Comparison of ENCODE assay signal across 11 mouse cellular contexts in genomic region chr11:72435694-72436045, GRCm38 (mm10). TPM values are rescaled to one million over a fixed set of nuclear protein-coding genes. Genes with fewer than 3 reads are reported as not detected.
A peak's percentile ranks its signal among the peaks of the same experiment; 100 is the strongest.
DNase-seq lines count a peak whose midpoint lies in the region; ATAC-seq lines count a peak whose summit lies in the region.
"Had no signal": no experiment of that assay in that cellular context is flagged by ENCODE, and none has a peak within 500 bp of the region (broad histone marks: within the 10 kb centered on the region; RNA-seq: fewer than 3 reads in every experiment).

No protein-coding gene starts in this region.

- H3K4me2 ChIP-seq in heart, embryonic 16.5 days (ENCODE audit: low read depth, low read length): no peak overlapping the region
- H3K4me2 ChIP-seq in midbrain, embryonic 14.5 days (ENCODE audit: low read length): no peak overlapping the region
- H3K4me2 ChIP-seq: neural tube, embryonic 13.5 days had no signal

- H3K9ac ChIP-seq in heart, embryonic 16.5 days (ENCODE audit: low read length): no peak overlapping the region
- no peak overlapping the region for H3K9ac ChIP-seq in midbrain, embryonic 14.5 days (replicated peaks; ENCODE audit: low read length)
- H3K9ac ChIP-seq: neural tube, embryonic 13.5 days had no signal

- peaks cover 12% of the 10 kb centered on the region; the same call in 1 of the 2 replicates for H3K27me3 ChIP-seq in heart, embryonic 10.5 days (ENCODE audit: insufficient read depth, poor library complexity, severe bottlenecking)
- H3K27me3 ChIP-seq in heart, embryonic 16.5 days (ENCODE audit: control insufficient read depth, insufficient read depth, low read length): no peaks in the 10 kb centered on the region
- no peaks in the 10 kb centered on the region for H3K27me3 ChIP-seq in midbrain, embryonic 14.5 days (ENCODE audit: control insufficient read depth, insufficient read depth, low read length)
- H3K27me3 ChIP-seq: neural tube, embryonic 13.5 days had no signal

- DNase-seq in heart, adult 9 months (ENCODE audit: low spot score in 2 of 2): peak; percentile 50 to 65
- DNase-seq in heart, embryonic 10.5 days (ENCODE audit: low spot score): no peak
- DNase-seq in MN1 (ENCODE audit: low spot score): peak; percentile 32
- peak; percentile 81 to 85 for DNase-seq in kidney, postnatal 25 days
- DNase-seq in midbrain, embryonic 14.5 days: no peak
- no peak for DNase-seq in cerebellum, postnatal 25 days
- DNase-seq: thymus, postnatal 25 days had no signal

- no peaks in the 10 kb centered on the region for H3K9me3 ChIP-seq in heart, embryonic 10.5 days
- H3K9me3 ChIP-seq in heart, embryonic 16.5 days (replicated peaks; ENCODE audit: control insufficient read depth, low read length): no peaks in the 10 kb centered on the region
- no peaks in the 10 kb centered on the region for H3K9me3 ChIP-seq in midbrain, embryonic 14.5 days (ENCODE audit: control insufficient read depth, low read length)
- H3K9me3 ChIP-seq: neural tube, embryonic 13.5 days had no signal

- 33% methylated on average over 2 of the region's 2 CpGs for WGBS in heart, embryonic 10.5 days
- WGBS in heart, embryonic 16.5 days: 33% methylated on average over 2 of the region's 2 CpGs
- 48% methylated on average over 2 of the region's 2 CpGs for WGBS in midbrain, embryonic 14.5 days

- peak; percentile 46 for ATAC-seq in heart, embryonic 16.5 days (replicated peaks; ENCODE audit: extremely low read depth, insufficient read depth, low FRiP score)
- no peak for ATAC-seq in megakaryocyte progenitor cell, adult 5-6 weeks (replicated peaks; ENCODE audit: poor library complexity)
- ATAC-seq in midbrain, embryonic 14.5 days (ENCODE audit: low FRiP score, low TSS enrichment): no peak
- ATAC-seq: hindbrain, embryonic 16.5 days had no signal

- H3K36me3 ChIP-seq in heart, embryonic 10.5 days: no peaks in the 10 kb centered on the region
- no peaks in the 10 kb centered on the region for H3K36me3 ChIP-seq in heart, embryonic 16.5 days (ENCODE audit: control insufficient read depth, insufficient read depth)
- no peaks in the 10 kb centered on the region for H3K36me3 ChIP-seq in midbrain, embryonic 14.5 days (ENCODE audit: control insufficient read depth, insufficient read depth, low read length)
- H3K36me3 ChIP-seq: neural tube, embryonic 13.5 days had no signal

- no peak overlapping the region for H3K4me3 ChIP-seq in heart, embryonic 10.5 days
- no peak overlapping the region for H3K4me3 ChIP-seq in heart, embryonic 16.5 days (ENCODE audit: low read length)
- H3K4me3 ChIP-seq in midbrain, embryonic 14.5 days (replicated peaks; ENCODE audit: low read depth, low read length): no peak overlapping the region
- H3K4me3 ChIP-seq: neural tube, embryonic 13.5 days had no signal

- H3K4me1 ChIP-seq in heart, embryonic 10.5 days: 0 out of 2 replicates have a peak, but pooled peaks cover 6% of the 10 kb centered on the region
- peaks cover 14% of the 10 kb centered on the region; the same call in 1 of the 2 replicates for H3K4me1 ChIP-seq in heart, embryonic 16.5 days (ENCODE audit: control insufficient read depth, insufficient read depth, low read length)
- H3K4me1 ChIP-seq in midbrain, embryonic 14.5 days (ENCODE audit: control insufficient read depth, insufficient read depth, low read length): no peaks in the 10 kb centered on the region
- H3K4me1 ChIP-seq: neural tube, embryonic 13.5 days had no signal

- H3K27ac ChIP-seq in heart, embryonic 10.5 days: no peak overlapping the region
- no peak overlapping the region for H3K27ac ChIP-seq in heart, embryonic 16.5 days (ENCODE audit: low read length)
- no peak overlapping the region for H3K27ac ChIP-seq in midbrain, embryonic 14.5 days (replicated peaks; ENCODE audit: low read depth, low read length)
- H3K27ac ChIP-seq: neural tube, embryonic 13.5 days had no signal

RNA-seq across cellular contexts. Expression of gene Ggt6, which starts 0.3 kb away (rescaled TPM):
- polyA plus RNA-seq in heart, embryonic 10.5 days (2016; fragmentation: Nextera tagmentation; extraction: Ambion mirVana): not detected in 2 replicates
- polyA plus RNA-seq in heart, embryonic 16.5 days (2015; fragmentation: Nextera tagmentation; extraction: Ambion mirVana): 0.17 TPM in 1 of 2 replicates, not detected in the other
- total RNA-seq in megakaryocyte progenitor cell, adult 5-6 weeks (2015): not detected in 2 replicates
- not detected in 2 replicates for total RNA-seq in megakaryocyte progenitor cell, adult 5-6 weeks (2017)
- polyA plus RNA-seq in midbrain, embryonic 14.5 days (2014; fragmentation: Nextera tagmentation; extraction: Ambion mirVana): not detected in 2 replicates
- polyA plus RNA-seq: hindbrain, embryonic 16.5 days; neural tube, embryonic 13.5 days had no signal

RNA-seq across cellular contexts. Expression of gene Mybbp1a, which starts 5.5 kb away (rescaled TPM):
- polyA plus RNA-seq in heart, embryonic 10.5 days (2016; fragmentation: Nextera tagmentation; extraction: Ambion mirVana): 133 and 186 TPM in 2 replicates
- polyA plus RNA-seq in heart, embryonic 16.5 days (2015; fragmentation: Nextera tagmentation; extraction: Ambion mirVana): 70.2 and 81.8 TPM in 2 replicates
- total RNA-seq in megakaryocyte progenitor cell, adult 5-6 weeks (2015): 255 and 264 TPM in 2 replicates
- total RNA-seq in megakaryocyte progenitor cell, adult 5-6 weeks (2017): 148 and 164 TPM in 2 replicates
- polyA plus RNA-seq in midbrain, embryonic 14.5 days (2014; fragmentation: Nextera tagmentation; extraction: Ambion mirVana): 52.0 and 66.0 TPM in 2 replicates

RNA-seq across cellular contexts. Expression of gene Smtnl2, which starts 24.2 kb away (rescaled TPM):
- 148 and 184 TPM in 2 replicates for polyA plus RNA-seq in heart, embryonic 10.5 days (2016; fragmentation: Nextera tagmentation; extraction: Ambion mirVana)
- polyA plus RNA-seq in heart, embryonic 16.5 days (2015; fragmentation: Nextera tagmentation; extraction: Ambion mirVana): 115 and 121 TPM in 2 replicates
- total RNA-seq in megakaryocyte progenitor cell, adult 5-6 weeks (2015): not detected in 2 replicates
- 0.14 TPM in 1 of 2 replicates, not detected in the other for total RNA-seq in megakaryocyte progenitor cell, adult 5-6 weeks (2017)
- 2.9 and 4.5 TPM in 2 replicates for polyA plus RNA-seq in midbrain, embryonic 14.5 days (2014; fragmentation: Nextera tagmentation; extraction: Ambion mirVana)

RNA-seq across cellular contexts. Expression of gene Spns2, which starts 54.0 kb away (rescaled TPM):
- polyA plus RNA-seq in heart, embryonic 10.5 days (2016; fragmentation: Nextera tagmentation; extraction: Ambion mirVana): 5.7 and 7.1 TPM in 2 replicates
- polyA plus RNA-seq in heart, embryonic 16.5 days (2015; fragmentation: Nextera tagmentation; extraction: Ambion mirVana): 1.8 and 3.6 TPM in 2 replicates
- 18.0 and 25.8 TPM in 2 replicates for total RNA-seq in megakaryocyte progenitor cell, adult 5-6 weeks (2015)
- 8.8 and 13.0 TPM in 2 replicates for total RNA-seq in megakaryocyte progenitor cell, adult 5-6 weeks (2017)
- 12.6 TPM in 2 replicates for polyA plus RNA-seq in midbrain, embryonic 14.5 days (2014; fragmentation: Nextera tagmentation; extraction: Ambion mirVana)

Comparison
In these comparisons a context has a peak if more than half of its experiments do, and no peak if none do; other contexts are left out.
1. DNase-seq: peak in heart, adult 9 months (2 of 2), MN1 (single experiment) and kidney, postnatal 25 days (2 of 2); none in heart, embryonic 10.5 days (single experiment), midbrain, embryonic 14.5 days (single experiment) and cerebellum, postnatal 25 days (0 of 2).
2. RNA of gene Smtnl2, which starts 24.2 kb away (polyA plus RNA-seq): 148 to 184 TPM in heart, embryonic 10.5 days and 115 to 121 TPM in heart, embryonic 16.5 days; 2.9 to 4.5 TPM in midbrain, embryonic 14.5 days; every median in the first group is over 10 times any median in the second.